Mouse (Mus musculus) inflammation-experienced regulatory T-cells, adult 6 months (primary cell): ENCODE data around the gene Kcnk5. TPM values are rescaled to one million over a fixed set of nuclear protein-coding genes. Genes with fewer than 3 reads are reported as not detected.

Experiments used
- ATAC-seq: one replicate; pipeline ENCODE4 v1.8.0; 2017
- polyA plus RNA-seq, 3 experiments: library from polyadenylated mRNA; unstranded; fragments of 100-300 nt; shearing (Covaris generic); gene quantifications; one replicate each; pipeline ENCODE4 v1.2.1; 2017

The Kcnk5 gene
- polyA plus RNA-seq, 3 experiments from 2014 or later = 4.2 to 7.5 (median 5.4) TPM

GRCm38 (mm10) chr14:20112218-20112617 lies 69.4 kb downstream of the Kcnk5 start:
- no peak for ATAC-seq

- ATAC-seq = no peak
Observed at GRCm38 (mm10) chr14:20110945-20111344, 70.7 kb downstream of the Kcnk5 start.

- ATAC-seq = no peak
Observed at GRCm38 (mm10) chr14:20106271-20106670, 75.3 kb downstream of the Kcnk5 start.

GRCm38 (mm10) chr14:20103207-20103606 lies 78.4 kb downstream of the Kcnk5 start:
- ATAC-seq = no peak

- ATAC-seq = no peak
Observed at GRCm38 (mm10) chr14:20098061-20098460, 83.5 kb downstream of the Kcnk5 start.

- ATAC-seq = no peak
Observed at GRCm38 (mm10) chr14:20094942-20095341, 86.7 kb downstream of the Kcnk5 start.

- ATAC-seq = no peak
Observed at GRCm38 (mm10) chr14:20093493-20093892, 88.1 kb downstream of the Kcnk5 start.

Other genes starting within 250 kb of the Kcnk5 start
- 100 to 1,000 TPM in 1 of 3 experiments, 10 to 100 TPM in 2; 56.4 to 107 (median 59.1) TPM for gene Gng2, start 204.2 kb downstream of the Kcnk5 start, polyA plus RNA-seq
- gene Saysd1, start 43.3 kb downstream of the Kcnk5 start, polyA plus RNA-seq = 10 to 100 TPM; 21.3 to 40.2 (median 21.6) TPM
- gene Kcnk16, start 87.4 kb upstream of the Kcnk5 start, polyA plus RNA-seq = not detected
- 10 to 100 TPM; 16.1 to 34.0 (median 20.0) TPM for gene Nudt13, start 112.9 kb upstream of the Kcnk5 start, polyA plus RNA-seq
- 10 to 100 TPM; 58.1 to 73.3 (median 63.9) TPM for gene Ecd, start 166.3 kb upstream of the Kcnk5 start, polyA plus RNA-seq
- gene Fam149b, start 166.4 kb upstream of the Kcnk5 start, polyA plus RNA-seq = 10 to 100 TPM; 49.6 to 75.9 (median 55.1) TPM
- gene Dnajc9, start 207.1 kb upstream of the Kcnk5 start, polyA plus RNA-seq = 100 to 1,000 TPM; 131 to 179 (median 169) TPM
- gene Mrps16, start 211.8 kb upstream of the Kcnk5 start, polyA plus RNA-seq = 100 to 1,000 TPM; 110 to 131 (median 112) TPM